Mouse (Mus musculus) midbrain, embryonic 15.5 days (tissue): ENCODE measurements around the gene Efcab2. TPM values are rescaled to one million over a fixed set of nuclear protein-coding genes. Genes with fewer than 3 reads are reported as not detected.
"Not testable (repeated sequence)": the region's sequence is repeated elsewhere in the genome, so short reads cannot be mapped to it uniquely, and the experiment has no call there.

ENCODE experiments used
- ATAC-seq: fragments of 200-750 bp; cut with Nextera tagmentation; replicated peaks from 2 replicates; pipeline ENCODE4 v1.8.0; 2017; ENCODE audit warnings: moderate TSS enrichment
- H3K27ac ChIP-seq: fragments of 300-500 bp; sonication (generic); 2 replicates; pipeline ENCODE4 v1.5.1; 2015; ENCODE audit warnings: mild to moderate bottlenecking, inconsistent platforms
- H3K27me3 ChIP-seq: fragments of 300-500 bp; sonication (generic); replicated peaks from 2 replicates; pipeline ENCODE4 v1.6.1; 2015; ENCODE audit warnings: inconsistent platforms
- H3K36me3 ChIP-seq: fragments of 300-500 bp; sonication (generic); replicated peaks from 2 replicates; pipeline ENCODE4 v1.6.1; 2015; ENCODE audit warnings: inconsistent platforms
- H3K4me1 ChIP-seq: fragments of 300-500 bp; sonication (generic); 2 replicates; pipeline ENCODE4 v1.6.1; 2015; ENCODE audit warnings: inconsistent platforms
- H3K4me2 ChIP-seq: fragments of 300-500 bp; sonication (generic); 2 replicates; pipeline ENCODE4 v1.6.1; 2015; ENCODE audit warnings: inconsistent platforms, mild to moderate bottlenecking, moderate library complexity
- H3K4me3 ChIP-seq: fragments of 300-500 bp; sonication (generic); 2 replicates; pipeline ENCODE4 v1.5.1; 2015; ENCODE audit warnings: mild to moderate bottlenecking, inconsistent platforms
- H3K9ac ChIP-seq: fragments of 300-500 bp; sonication (generic); 2 replicates; pipeline ENCODE4 v1.6.1; 2015; ENCODE audit warnings: mild to moderate bottlenecking, inconsistent platforms
- H3K9me3 ChIP-seq: fragments of 300-500 bp; sonication (generic); 2 replicates; pipeline ENCODE4 v1.6.1; 2016; ENCODE audit warnings: inconsistent platforms
- WGBS: fragments of 180-500 bp; shearing (Covaris S2); methylation state at CpG from one replicate; pipeline ENCODE4 v1.1.7; 2015; ENCODE audit warnings: mixed read lengths; 5-methylcytosine and 5-hydroxymethylcytosine counted together
- polyA plus RNA-seq: library from polyadenylated mRNA; unstranded; fragments of >200 nt; fragmentation: Nextera tagmentation; extraction: Ambion mirVana; gene quantifications from 2 replicates; pipeline ENCODE4 v1.2.1, GENCODE M21; 2015

Efcab2 gene
- polyA plus RNA-seq, 1 experiment from 2014 or later, result 10.7 TPM

GRCm38 (mm10) chr1:178407651-178408050 lies 1.8 kb downstream of the Efcab2 start:
- no peak for ATAC-seq
- H3K9ac ChIP-seq, result no peak overlapping the region
- no peaks in the 10 kb centered on the region for H3K36me3 ChIP-seq
- H3K4me2 ChIP-seq, result no peak overlapping the region
- no peaks in the 10 kb centered on the region for H3K4me1 ChIP-seq
- no peaks in the 10 kb centered on the region for H3K9me3 ChIP-seq
- H3K27me3 ChIP-seq, result no peaks in the 10 kb centered on the region
- no peak overlapping the region for H3K4me3 ChIP-seq
- WGBS, result 78% methylated on average over 2 of the region's 2 CpGs
- no peak overlapping the region for H3K27ac ChIP-seq

- no peak overlapping the region for H3K9ac ChIP-seq
- H3K27me3 ChIP-seq, result no peaks in the 10 kb centered on the region
- WGBS, result 69% methylated on average over 4 of the region's 4 CpGs
Observed at GRCm38 (mm10) chr1:178408901-178409361, 3.0 kb downstream of the Efcab2 start.

GRCm38 (mm10) chr1:178413367-178413766 lies 7.5 kb downstream of the Efcab2 start:
- not testable (repeated sequence) for H3K4me2 ChIP-seq, H3K4me3 ChIP-seq, H3K4me1 ChIP-seq, ATAC-seq, H3K27me3 ChIP-seq, H3K27ac ChIP-seq, H3K36me3 ChIP-seq, H3K9me3 ChIP-seq, H3K9ac ChIP-seq
- WGBS, result 91% methylated on average over 2 of the region's 2 CpGs

More at GRCm38 (mm10) chr1:178408901-178409361, 3.0 kb downstream of the Efcab2 start:
- Histone ChIP-seq H3K4me3 (no peak overlapping the region), H3K4me2 (no peak overlapping the region), H3K36me3 (no peaks in the 10 kb centered on the region), H3K4me1 (no peaks in the 10 kb centered on the region), H3K9me3 (no peaks in the 10 kb centered on the region), H3K27ac (no peak overlapping the region)
- no peak for ATAC-seq

GRCm38 (mm10) chr1:178419608-178420007 lies 13.7 kb downstream of the Efcab2 start:
- Histone ChIP-seq H3K36me3 (no peaks in the 10 kb centered on the region), H3K4me1 (no peaks in the 10 kb centered on the region), H3K9ac (no peak overlapping the region), H3K4me2 (no peak overlapping the region), H3K4me3 (no peak overlapping the region), H3K9me3 (no peaks in the 10 kb centered on the region), H3K27ac (no peak overlapping the region), H3K27me3 (no peaks in the 10 kb centered on the region)
- no peak for ATAC-seq
- WGBS, result 95% methylated on average over 2 of the region's 2 CpGs

- H3K4me2 ChIP-seq, result no peak overlapping the region
- H3K4me1 ChIP-seq, result no peaks in the 10 kb centered on the region
- H3K27me3 ChIP-seq, result no peaks in the 10 kb centered on the region
- ATAC-seq, result no peak
- 96% methylated on average over 1 of the region's 1 CpGs for WGBS
- H3K27ac ChIP-seq, result no peak overlapping the region
- H3K9me3 ChIP-seq, result no peaks in the 10 kb centered on the region
- H3K4me3 ChIP-seq, result no peak overlapping the region
- H3K9ac ChIP-seq, result no peak overlapping the region
- H3K36me3 ChIP-seq, result no peaks in the 10 kb centered on the region
Observed at GRCm38 (mm10) chr1:178423662-178424061, 17.8 kb downstream of the Efcab2 start.

- Histone ChIP-seq H3K4me2 (no peak overlapping the region), H3K4me3 (no peak overlapping the region), H3K36me3 (no peaks in the 10 kb centered on the region), H3K27me3 (no peaks in the 10 kb centered on the region), H3K27ac (no peak overlapping the region), H3K9me3 (no peaks in the 10 kb centered on the region), H3K4me1 (no peaks in the 10 kb centered on the region), H3K9ac (no peak overlapping the region)
- no peak for ATAC-seq
- 86% methylated on average over 4 of the region's 4 CpGs for WGBS
Observed at GRCm38 (mm10) chr1:178431619-178432444, 25.9 kb downstream of the Efcab2 start.

GRCm38 (mm10) chr1:178433619-178434018 lies 27.7 kb downstream of the Efcab2 start:
- H3K4me2 ChIP-seq, result no peak overlapping the region
- H3K9me3 ChIP-seq, result no peaks in the 10 kb centered on the region
- H3K27ac ChIP-seq, result no peak overlapping the region
- H3K4me3 ChIP-seq, result no peak overlapping the region
- no peak for ATAC-seq
- no peaks in the 10 kb centered on the region for H3K4me1 ChIP-seq
- no peak overlapping the region for H3K9ac ChIP-seq
- 81% methylated on average over 1 of the region's 1 CpGs for WGBS
- no peaks in the 10 kb centered on the region for H3K36me3 ChIP-seq
- no peaks in the 10 kb centered on the region for H3K27me3 ChIP-seq

- no peak for ATAC-seq
Observed at GRCm38 (mm10) chr1:178444407-178444806, 38.5 kb downstream of the Efcab2 start.

GRCm38 (mm10) chr1:178447036-178447435 lies 41.2 kb downstream of the Efcab2 start:
- Histone ChIP-seq H3K4me1 (no peaks in the 10 kb centered on the region), H3K9ac (no peak overlapping the region), H3K36me3 (no peaks in the 10 kb centered on the region), H3K27me3 (no peaks in the 10 kb centered on the region), H3K27ac (no peak overlapping the region), H3K4me2 (no peak overlapping the region), H3K9me3 (no peaks in the 10 kb centered on the region), H3K4me3 (no peak overlapping the region)
- WGBS, result 97% methylated on average over 1 of the region's 1 CpGs
- no peak for ATAC-seq

More at GRCm38 (mm10) chr1:178444407-178444806, 38.5 kb downstream of the Efcab2 start:
- H3K27ac ChIP-seq, result no peak overlapping the region
- H3K36me3 ChIP-seq, result no peaks in the 10 kb centered on the region
- no peak overlapping the region for H3K4me2 ChIP-seq
- H3K9me3 ChIP-seq, result no peaks in the 10 kb centered on the region
- no peak overlapping the region for H3K9ac ChIP-seq
- H3K4me1 ChIP-seq, result no peaks in the 10 kb centered on the region
- WGBS, result 44% methylated on average over 3 of the region's 3 CpGs
- H3K4me3 ChIP-seq, result no peak overlapping the region
- no peaks in the 10 kb centered on the region for H3K27me3 ChIP-seq

- Histone ChIP-seq H3K27me3 (no peaks in the 10 kb centered on the region), H3K36me3 (no peaks in the 10 kb centered on the region), H3K9ac (no peak overlapping the region), H3K4me1 (no peaks in the 10 kb centered on the region), H3K27ac (no peak overlapping the region), H3K4me2 (no peak overlapping the region), H3K4me3 (no peak overlapping the region), H3K9me3 (no peaks in the 10 kb centered on the region)
- 68% methylated on average over 6 of the region's 6 CpGs for WGBS
- ATAC-seq, result no peak
Observed at GRCm38 (mm10) chr1:178448271-178448744, 42.4 kb downstream of the Efcab2 start.

GRCm38 (mm10) chr1:178449172-178449571 lies 43.3 kb downstream of the Efcab2 start:
- Histone ChIP-seq H3K27me3 (no peaks in the 10 kb centered on the region), H3K36me3 (no peaks in the 10 kb centered on the region), H3K27ac (no peak overlapping the region), H3K4me2 (no peak overlapping the region), H3K4me3 (no peak overlapping the region), H3K9me3 (no peaks in the 10 kb centered on the region), H3K4me1 (no peaks in the 10 kb centered on the region), H3K9ac (no peak overlapping the region)
- ATAC-seq, result peak; percentile 78
- 29% methylated on average over 3 of the region's 3 CpGs for WGBS

GRCm38 (mm10) chr1:178449933-178450332 lies 44.0 kb downstream of the Efcab2 start:
- Histone ChIP-seq H3K4me3 (no peak overlapping the region), H3K27me3 (no peaks in the 10 kb centered on the region), H3K4me2 (no peak overlapping the region), H3K36me3 (no peaks in the 10 kb centered on the region), H3K9me3 (no peaks in the 10 kb centered on the region), H3K4me1 (no peaks in the 10 kb centered on the region), H3K9ac (no peak overlapping the region), H3K27ac (no peak overlapping the region)
- ATAC-seq, result no peak
- 77% methylated on average over 2 of the region's 2 CpGs for WGBS

- Histone ChIP-seq H3K9me3 (no peaks in the 10 kb centered on the region), H3K4me2 (no peak overlapping the region), H3K27ac (no peak overlapping the region), H3K27me3 (no peaks in the 10 kb centered on the region), H3K36me3 (no peaks in the 10 kb centered on the region), H3K4me1 (no peaks in the 10 kb centered on the region), H3K4me3 (no peak overlapping the region), H3K9ac (no peak overlapping the region)
- no peak for ATAC-seq
- WGBS, result 83% methylated on average over 3 of the region's 3 CpGs
Observed at GRCm38 (mm10) chr1:178454125-178454524, 48.2 kb downstream of the Efcab2 start.
